Mouse (Mus musculus): Measurements from ENCODE around the gene Sulf2. TPM values are rescaled to one million over a fixed set of nuclear protein-coding genes. Genes with fewer than 3 reads are reported as not detected.

Sulf2 gene
- total and polyA plus RNA-seq, 2 experiments from 2014 or later, result 54.8 to 86.5 TPM

DNA sequence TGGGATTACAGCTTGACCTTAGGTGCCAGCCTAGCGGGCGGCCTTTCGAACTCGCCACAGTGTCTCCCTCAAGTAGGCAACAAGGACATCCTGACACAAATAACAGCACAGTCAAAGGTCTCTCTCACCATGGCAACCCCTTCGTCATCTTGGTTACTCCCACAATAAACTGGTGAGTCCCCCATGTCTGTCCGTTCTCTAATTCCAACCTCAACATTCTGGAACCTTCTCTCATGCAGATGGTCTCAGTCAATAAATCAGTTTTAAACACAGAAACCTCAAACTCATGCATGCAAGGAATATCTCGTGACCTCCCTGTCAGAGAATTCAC, 39.2 kb downstream of the Sulf2 start:
- no peak overlapping the region for H3K4me3 ChIP-seq (ENCODE audit: low read depth, low read length)
- H3K27me3 ChIP-seq (ENCODE audit: control insufficient read depth, insufficient read depth, low read length), result no peaks in the 10 kb centered on the region
- no peak for DNase-seq (ENCODE audit: low spot score)
- H3K9me3 ChIP-seq (replicated peaks; ENCODE audit: control insufficient read depth, low read length), result no peaks in the 10 kb centered on the region
- H3K36me3 ChIP-seq (replicated peaks; ENCODE audit: control insufficient read depth, insufficient read depth, low read length), result peaks cover 19% of the 10 kb centered on the region; the same call in 1 of the 2 replicates
- 0 out of 2 replicates have a peak, but pooled peaks cover 4% of the 10 kb centered on the region for H3K4me1 ChIP-seq (ENCODE audit: control insufficient read depth, insufficient read depth)
- H3K4me2 ChIP-seq (ENCODE audit: low read depth, low read length), result no peak overlapping the region
- TF ChIP-seq CTCF (IDR thresholded peaks at IDR 0.05; ENCODE audit: low read depth) (no peak), EP300 (IDR thresholded peaks at IDR 0.05; ENCODE audit: low read depth) (no peak)
- H3K27ac ChIP-seq (ENCODE audit: low read depth), result no peak overlapping the region
- H3K9ac ChIP-seq (replicated peaks; ENCODE audit: low read depth, low read length), result no peak overlapping the region
- no peak for ATAC-seq (ENCODE audit: insufficient read depth, low read depth)
- WGBS, result 79% methylated on average over 7 of the region's 7 CpGs

DNA sequence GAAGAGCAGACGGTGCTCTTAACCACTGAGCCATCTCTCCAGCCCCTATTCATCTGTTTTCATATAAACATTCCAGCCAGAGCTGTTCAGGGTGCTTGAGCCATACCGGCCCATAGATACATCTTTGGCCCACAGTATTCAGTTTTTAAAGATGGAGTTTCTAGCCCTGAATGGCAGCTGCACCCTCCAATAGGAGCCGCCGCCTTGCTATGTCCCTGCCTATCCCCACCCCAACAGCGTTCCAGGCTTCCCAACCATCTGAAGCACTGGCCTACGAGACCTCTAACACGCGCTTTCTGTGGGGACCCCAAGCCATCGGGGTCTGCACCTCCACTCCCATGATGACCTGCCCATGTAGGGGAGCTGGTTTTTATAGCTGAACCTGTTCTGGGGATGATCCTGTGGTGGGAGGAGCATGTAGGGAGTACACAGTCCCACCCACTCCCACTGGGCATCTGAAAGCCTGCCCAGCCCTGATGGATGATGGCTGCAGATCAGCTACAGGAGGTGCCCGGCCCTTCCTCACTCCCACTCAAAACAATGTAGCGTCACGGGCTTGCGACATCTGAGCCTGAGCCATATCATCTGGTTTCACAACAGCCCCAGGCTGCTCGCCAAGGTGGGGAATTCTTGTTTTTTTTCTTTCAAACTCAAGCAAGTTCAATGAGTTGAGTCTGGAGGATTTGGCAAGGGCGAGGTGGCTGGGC, 39.7 kb downstream of the Sulf2 start:
- Histone ChIP-seq H3K4me2 (ENCODE audit: low read depth, low read length) (no peak overlapping the region), H3K9me3 (replicated peaks; ENCODE audit: control insufficient read depth, low read length) (no peaks in the 10 kb centered on the region), H3K4me1 (ENCODE audit: control insufficient read depth, insufficient read depth) (0 out of 2 replicates have a peak, but pooled peaks cover 4% of the 10 kb centered on the region), H3K27me3 (ENCODE audit: control insufficient read depth, insufficient read depth, low read length) (no peaks in the 10 kb centered on the region), H3K4me3 (ENCODE audit: low read depth, low read length) (no peak overlapping the region), H3K36me3 (replicated peaks; ENCODE audit: control insufficient read depth, insufficient read depth, low read length) (peaks cover 21% of the 10 kb centered on the region; the same call in 1 of the 2 replicates), H3K9ac (replicated peaks; ENCODE audit: low read depth, low read length) (no peak overlapping the region), H3K27ac (ENCODE audit: low read depth) (no peak overlapping the region)
- ATAC-seq (ENCODE audit: insufficient read depth, low read depth), result peak; percentile 50
- TF ChIP-seq CTCF (IDR thresholded peaks at IDR 0.05; ENCODE audit: low read depth) (no peak), EP300 (IDR thresholded peaks at IDR 0.05; ENCODE audit: low read depth) (no peak)
- 71% methylated on average over 15 of the region's 15 CpGs for WGBS
- peak; percentile 54 for DNase-seq (ENCODE audit: low spot score)

DNA sequence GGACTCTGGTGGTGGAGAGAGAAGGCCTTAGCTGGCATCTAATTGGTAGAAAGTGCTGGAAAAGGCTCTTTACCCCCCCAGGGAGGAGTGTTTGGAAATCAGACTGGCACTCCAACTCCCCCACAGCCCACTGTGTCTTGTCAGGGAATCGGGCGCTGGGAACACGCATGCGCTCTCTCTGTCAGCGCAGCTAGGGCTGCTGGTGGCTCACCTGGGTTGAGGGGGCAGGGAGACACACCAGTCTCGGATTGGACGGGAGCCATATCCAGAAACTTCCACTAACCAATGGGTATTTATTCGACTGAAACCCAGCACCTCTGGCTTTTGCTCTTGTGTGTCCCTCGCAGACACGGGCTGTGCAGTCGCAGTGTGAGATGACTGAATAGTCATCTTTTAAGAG, 42.5 kb downstream of the Sulf2 start:
- DNase-seq (ENCODE audit: low spot score), result no peak
- H3K9me3 ChIP-seq (replicated peaks; ENCODE audit: control insufficient read depth, low read length), result no peaks in the 10 kb centered on the region
- 0 out of 2 replicates have a peak, but pooled peaks cover 4% of the 10 kb centered on the region for H3K4me1 ChIP-seq (ENCODE audit: control insufficient read depth, insufficient read depth)
- no peaks in the 10 kb centered on the region for H3K27me3 ChIP-seq (ENCODE audit: control insufficient read depth, insufficient read depth, low read length)
- no peak for ATAC-seq (ENCODE audit: insufficient read depth, low read depth)
- H3K4me3 ChIP-seq (ENCODE audit: low read depth, low read length), result no peak overlapping the region
- peaks cover 23% of the 10 kb centered on the region; the same call in 1 of the 2 replicates for H3K36me3 ChIP-seq (replicated peaks; ENCODE audit: control insufficient read depth, insufficient read depth, low read length)
- 92% methylated on average over 11 of the region's 11 CpGs for WGBS
- no peak overlapping the region for H3K4me2 ChIP-seq (ENCODE audit: low read depth, low read length)
- TF ChIP-seq CTCF (IDR thresholded peaks at IDR 0.05; ENCODE audit: low read depth) (no peak), EP300 (IDR thresholded peaks at IDR 0.05; ENCODE audit: low read depth) (no peak)
- no peak overlapping the region for H3K27ac ChIP-seq (ENCODE audit: low read depth)
- no peak overlapping the region for H3K9ac ChIP-seq (replicated peaks; ENCODE audit: low read depth, low read length)

DNA sequence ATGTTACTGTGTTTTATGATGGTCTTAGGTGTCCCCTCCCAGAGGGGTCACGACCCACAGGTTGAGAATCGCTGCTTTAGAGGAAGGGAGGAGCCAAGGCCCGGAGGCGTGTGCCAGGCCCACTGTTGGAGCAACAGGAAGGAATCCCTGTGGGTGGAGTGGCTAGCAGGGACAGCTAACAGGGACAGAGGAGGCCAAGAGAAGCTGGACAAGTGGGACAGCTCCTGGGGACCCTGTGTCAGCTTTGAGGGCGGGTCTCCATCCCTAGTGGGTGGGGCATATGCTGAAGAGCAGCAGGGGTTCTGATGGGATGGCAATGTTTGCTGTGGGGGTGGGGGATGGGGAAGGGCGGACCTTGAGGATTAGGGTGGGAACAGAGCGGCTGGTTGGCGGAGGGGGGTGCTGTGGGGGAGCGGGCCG, 43.6 kb downstream of the Sulf2 start:
- Histone ChIP-seq H3K4me2 (ENCODE audit: low read depth, low read length) (no peak overlapping the region), H3K9me3 (replicated peaks; ENCODE audit: control insufficient read depth, low read length) (no peaks in the 10 kb centered on the region), H3K27me3 (ENCODE audit: control insufficient read depth, insufficient read depth, low read length) (no peaks in the 10 kb centered on the region), H3K4me3 (ENCODE audit: low read depth, low read length) (no peak overlapping the region), H3K9ac (replicated peaks; ENCODE audit: low read depth, low read length) (no peak overlapping the region), H3K4me1 (ENCODE audit: control insufficient read depth, insufficient read depth) (0 out of 2 replicates have a peak, but pooled peaks cover 4% of the 10 kb centered on the region), H3K27ac (ENCODE audit: low read depth) (no peak overlapping the region), H3K36me3 (replicated peaks; ENCODE audit: control insufficient read depth, insufficient read depth, low read length) (peaks cover 15% of the 10 kb centered on the region; the same call in 1 of the 2 replicates)
- 65% methylated on average over 10 of the region's 10 CpGs for WGBS
- no peak for TF ChIP-seq CTCF (IDR thresholded peaks at IDR 0.05; ENCODE audit: low read depth)
- no peak for TF ChIP-seq EP300 (IDR thresholded peaks at IDR 0.05; ENCODE audit: low read depth)
- ATAC-seq (ENCODE audit: insufficient read depth, low read depth), result no peak; the same call in 1 of the 2 replicates
- no peak for DNase-seq (ENCODE audit: low spot score)

DNA sequence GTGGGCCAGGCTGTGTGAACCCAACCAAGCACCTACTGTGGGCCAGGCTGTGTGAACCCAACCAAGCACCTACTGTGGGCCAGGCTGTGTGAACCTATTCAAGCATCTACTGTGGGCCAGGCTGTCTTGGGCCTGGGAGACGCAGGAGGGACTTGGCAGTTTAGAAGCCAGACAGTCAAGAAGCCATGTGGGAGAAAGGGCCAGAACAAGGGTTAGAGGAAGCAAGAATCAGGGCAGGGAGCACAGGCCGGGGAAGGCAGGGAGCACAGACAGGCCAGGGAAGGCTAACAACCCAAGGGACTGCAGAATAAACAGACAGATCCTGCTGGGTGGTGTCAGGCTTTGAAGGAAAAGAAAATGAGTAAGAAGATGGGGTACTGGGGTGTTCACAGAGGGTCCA, 44.2 kb downstream of the Sulf2 start:
- Histone ChIP-seq H3K27me3 (ENCODE audit: control insufficient read depth, insufficient read depth, low read length) (no peaks in the 10 kb centered on the region), H3K27ac (ENCODE audit: low read depth) (no peak overlapping the region), H3K4me1 (ENCODE audit: control insufficient read depth, insufficient read depth) (0 out of 2 replicates have a peak, but pooled peaks cover 4% of the 10 kb centered on the region), H3K4me3 (ENCODE audit: low read depth, low read length) (no peak overlapping the region), H3K36me3 (replicated peaks; ENCODE audit: control insufficient read depth, insufficient read depth, low read length) (peaks cover 11% of the 10 kb centered on the region; the same call in 1 of the 2 replicates), H3K9ac (replicated peaks; ENCODE audit: low read depth, low read length) (no peak overlapping the region), H3K9me3 (replicated peaks; ENCODE audit: control insufficient read depth, low read length) (no peaks in the 10 kb centered on the region), H3K4me2 (ENCODE audit: low read depth, low read length) (no peak overlapping the region)
- 77% methylated on average over 2 of the region's 2 CpGs for WGBS
- ATAC-seq (ENCODE audit: insufficient read depth, low read depth) (no peak), DNase-seq (ENCODE audit: low spot score) (no peak)
- TF ChIP-seq CTCF (IDR thresholded peaks at IDR 0.05; ENCODE audit: low read depth) (no peak), EP300 (IDR thresholded peaks at IDR 0.05; ENCODE audit: low read depth) (no peak)
